Mouse (Mus musculus): ENCODE measurements around the gene Fzd2. TPM values are rescaled to one million over a fixed set of nuclear protein-coding genes. Genes with fewer than 3 reads are reported as not detected.
"Not testable (repeated sequence)": the region's sequence is repeated elsewhere in the genome, so short reads cannot be mapped to it uniquely, and the experiment has no call there.

Gene Fzd2
- 18.6 and 19.2 TPM in 2 replicates for polyA plus RNA-seq (2014; fragmentation: Nextera tagmentation; extraction: Ambion mirVana)

DNA sequence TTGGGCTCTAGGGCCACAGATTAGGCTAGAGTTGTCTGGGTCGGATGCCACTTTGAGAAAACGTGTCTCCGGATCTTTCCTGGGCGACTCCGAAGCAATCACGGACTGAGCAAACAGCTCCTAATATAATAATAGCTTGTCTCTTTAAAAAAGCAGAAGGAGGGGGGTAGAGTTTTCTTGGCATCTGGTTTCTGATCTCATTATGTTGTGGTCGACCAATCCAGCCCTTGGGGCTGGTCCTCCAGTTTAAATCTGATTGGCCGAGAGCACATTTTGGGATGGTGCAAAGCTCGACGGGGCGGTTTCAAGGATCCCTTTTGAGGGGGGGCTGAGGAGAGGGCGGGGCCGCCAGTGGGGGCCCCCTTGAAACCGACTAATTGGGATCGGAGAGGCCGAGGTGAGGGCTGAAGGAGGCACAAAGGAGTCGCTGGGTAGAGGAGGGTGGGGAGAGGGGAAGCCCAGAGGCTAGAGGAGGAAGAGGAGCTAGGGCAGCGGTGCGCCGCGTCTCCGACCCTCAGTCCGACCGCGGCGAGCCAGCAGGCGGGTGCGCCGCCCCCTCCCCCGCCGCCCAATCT is at the start of gene Fzd2:
Fzd2 (plus strand) TSS at position 387 of the 575 bp plus-strand sequence.
- 1% methylated on average over 25 of the region's 31 CpGs for WGBS
- Histone ChIP-seq H3K36me3 (ENCODE audit: control insufficient read depth, insufficient read depth, low read length) (no peaks in the 10 kb centered on the region), H3K4me2 (ENCODE audit: low read length) (peak within 1 kb of the TSS; percentile 60), H3K4me1 (ENCODE audit: control insufficient read depth, insufficient read depth, low read length) (peaks cover 12% of the 10 kb centered on the region), H3K9me3 (replicated peaks; ENCODE audit: control insufficient read depth, low read length) (no peaks in the 10 kb centered on the region), H3K9ac (ENCODE audit: low read length) (peak within 1 kb of the TSS; percentile 96), H3K27ac (ENCODE audit: low read depth, low read length) (peak within 1 kb of the TSS; percentile 99), H3K27me3 (replicated peaks; ENCODE audit: control insufficient read depth, insufficient read depth, low read length) (no peaks in the 10 kb centered on the region), H3K4me3 (ENCODE audit: low read depth, low read length) (peak within 1 kb of the TSS; percentile 91)
- DNase-seq (ENCODE audit: low spot score) = peak; percentile 99
- ATAC-seq = peak; percentile 92

DNA sequence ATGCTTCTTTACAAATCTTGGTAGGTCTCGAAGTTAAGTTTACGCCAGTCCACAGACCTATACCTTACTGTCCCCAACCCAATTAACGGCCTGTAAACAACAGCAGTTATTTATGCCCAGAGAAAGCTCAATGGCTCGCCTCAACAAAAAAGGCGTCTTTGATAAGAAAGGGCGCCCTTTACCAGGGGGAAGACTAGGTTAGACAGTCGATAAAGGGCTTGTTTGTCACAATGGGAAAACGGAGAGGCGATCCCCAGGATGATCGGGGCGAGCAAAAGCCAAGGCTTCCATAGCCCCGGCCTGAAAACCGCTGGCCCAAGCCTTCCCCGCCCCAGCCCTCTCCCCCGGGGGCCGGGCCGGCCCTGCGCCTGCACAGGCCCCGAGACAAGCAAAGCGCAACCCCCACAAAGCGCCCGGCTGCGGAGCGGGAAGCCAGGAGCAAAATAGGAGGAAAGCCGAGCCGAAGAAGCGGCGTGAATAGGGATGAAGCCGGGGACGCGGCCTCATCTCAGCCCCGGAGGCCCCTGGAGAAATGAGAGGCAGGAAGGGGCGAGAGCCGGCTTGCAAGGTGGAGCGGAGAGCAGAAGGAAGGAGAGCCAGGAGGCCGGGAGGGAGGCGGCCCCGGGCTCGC is 48.7 kb upstream of the Fzd2 start:
- under 1% methylated on average over 38 of the region's 39 CpGs for WGBS
- Histone ChIP-seq H3K4me3 (ENCODE audit: low read depth, low read length) (peak overlapping the region; percentile 87), H3K9ac (ENCODE audit: low read length) (peak overlapping the region; percentile 93), H3K36me3 (ENCODE audit: control insufficient read depth, insufficient read depth, low read length) (no peaks in the 10 kb centered on the region), H3K4me2 (ENCODE audit: low read length) (peak overlapping the region; percentile 80), H3K27ac (ENCODE audit: low read depth, low read length) (peak overlapping the region; percentile 90), H3K9me3 (replicated peaks; ENCODE audit: control insufficient read depth, low read length) (no peaks in the 10 kb centered on the region), H3K4me1 (ENCODE audit: control insufficient read depth, insufficient read depth, low read length) (peaks cover 16% of the 10 kb centered on the region), H3K27me3 (replicated peaks; ENCODE audit: control insufficient read depth, insufficient read depth, low read length) (no peaks in the 10 kb centered on the region)
- no peak for DNase-seq (ENCODE audit: low spot score)
- ATAC-seq = peak; percentile 68

DNA sequence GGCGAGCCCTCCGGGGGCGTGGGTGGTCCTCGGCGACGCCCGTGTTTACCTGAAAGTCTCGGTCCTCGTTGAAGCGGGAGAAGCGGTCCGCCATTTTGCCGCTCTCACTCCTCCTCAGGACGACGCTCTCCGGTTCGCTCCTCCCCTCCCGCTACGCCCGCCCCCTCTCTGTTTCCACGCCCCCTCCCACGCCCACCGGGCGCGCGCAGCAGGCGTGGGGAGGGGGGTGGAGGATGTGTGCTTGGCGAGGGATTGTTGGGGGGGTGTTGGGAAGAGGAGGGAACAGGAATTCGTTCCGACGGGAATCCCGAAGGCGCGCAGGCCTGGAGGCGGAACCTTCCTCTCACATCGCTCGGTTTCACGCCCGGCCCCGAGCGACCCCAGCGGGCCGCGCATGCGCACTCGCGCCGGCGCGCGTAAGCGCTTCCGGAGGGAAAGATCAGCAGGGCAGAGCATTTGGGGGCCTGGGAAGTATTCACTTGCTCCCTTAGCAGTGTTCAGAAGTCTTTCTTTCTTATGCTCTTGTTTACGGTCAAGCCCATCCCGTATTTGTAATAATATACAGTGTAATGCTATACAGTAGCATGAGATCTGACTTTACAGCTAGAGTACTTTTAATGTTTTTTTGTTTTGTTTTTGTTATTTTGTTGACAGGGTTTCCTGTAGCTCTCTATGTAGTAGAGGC is 48.0 kb upstream of the Fzd2 start, which contains the start of gene Gpatch8:
Gpatch8 (minus strand) TSS at position 362 of the 685 bp plus-strand sequence.
- Histone ChIP-seq H3K27me3 (replicated peaks; ENCODE audit: control insufficient read depth, insufficient read depth, low read length) (no peaks in the 10 kb centered on the region), H3K4me3 (ENCODE audit: low read depth, low read length) (peak within 1 kb of the TSS; percentile 87), H3K4me1 (ENCODE audit: control insufficient read depth, insufficient read depth, low read length) (peaks cover 16% of the 10 kb centered on the region), H3K9ac (ENCODE audit: low read length) (peak within 1 kb of the TSS; percentile 93), H3K27ac (ENCODE audit: low read depth, low read length) (peak within 1 kb of the TSS; percentile 90), H3K4me2 (ENCODE audit: low read length) (peak within 1 kb of the TSS; percentile 80), H3K9me3 (replicated peaks; ENCODE audit: control insufficient read depth, low read length) (no peaks in the 10 kb centered on the region), H3K36me3 (ENCODE audit: control insufficient read depth, insufficient read depth, low read length) (no peaks in the 10 kb centered on the region)
- peak; percentile 99 for DNase-seq (ENCODE audit: low spot score)
- ATAC-seq = peak; percentile 96
- under 1% methylated on average over 36 of the region's 55 CpGs for WGBS

DNA sequence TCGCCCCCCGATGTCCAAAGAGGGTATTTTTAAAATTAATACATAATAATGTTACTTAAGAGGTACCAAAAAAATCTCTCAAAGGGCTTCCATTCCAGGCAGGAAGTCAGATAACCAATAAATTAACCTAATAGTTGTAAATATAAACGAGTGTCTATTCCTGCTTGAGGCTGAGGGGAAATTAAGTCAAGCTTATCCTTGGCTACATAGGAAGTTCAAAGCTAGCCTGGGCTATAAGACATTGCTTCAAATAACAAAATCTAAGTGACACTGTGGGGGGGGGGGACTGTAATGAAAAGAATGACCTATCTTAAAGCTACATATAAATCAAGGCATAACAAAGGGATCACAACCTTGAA is 47.5 kb upstream of the Fzd2 start:
- Histone ChIP-seq H3K9me3 (replicated peaks; ENCODE audit: control insufficient read depth, low read length) (no peaks in the 10 kb centered on the region), H3K4me3 (ENCODE audit: low read depth, low read length) (peak overlapping the region; percentile 87; the same call in 1 of the 2 replicates), H3K27ac (ENCODE audit: low read depth, low read length) (no peak overlapping the region), H3K4me2 (ENCODE audit: low read length) (peak overlapping the region; percentile 47), H3K36me3 (ENCODE audit: control insufficient read depth, insufficient read depth, low read length) (no peaks in the 10 kb centered on the region), H3K4me1 (ENCODE audit: control insufficient read depth, insufficient read depth, low read length) (peaks cover 15% of the 10 kb centered on the region), H3K27me3 (replicated peaks; ENCODE audit: control insufficient read depth, insufficient read depth, low read length) (no peaks in the 10 kb centered on the region), H3K9ac (ENCODE audit: low read length) (no peak overlapping the region)
- WGBS = 17% methylated on average over 3 of the region's 3 CpGs
- DNase-seq (ENCODE audit: low spot score) (no peak), ATAC-seq (0 out of 2 replicates have a peak, but pooled peaks have one; percentile 6)

DNA sequence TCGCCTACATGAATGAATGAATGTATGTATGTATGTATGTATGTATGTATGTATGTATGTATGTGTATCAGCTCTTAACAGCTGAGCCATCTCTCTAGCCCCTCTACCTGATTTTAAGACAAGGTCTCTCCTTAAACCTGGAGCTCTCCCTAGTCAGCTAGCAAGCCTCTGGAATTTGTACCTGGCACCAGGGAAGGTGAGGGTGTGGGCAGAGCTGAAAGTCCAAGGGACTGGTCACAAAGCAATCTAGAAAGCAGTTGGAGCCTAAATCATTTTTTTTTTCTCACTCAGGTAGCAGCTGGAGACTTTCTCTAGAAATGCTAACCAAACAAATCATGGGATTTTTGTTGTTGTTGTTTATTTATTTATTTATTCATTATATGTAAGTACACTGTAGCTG is 46.8 kb upstream of the Fzd2 start:
- WGBS = 93% methylated on average over 1 of the region's 1 CpGs
- H3K27ac ChIP-seq (ENCODE audit: low read depth, low read length) = no peak overlapping the region
- H3K36me3 ChIP-seq (ENCODE audit: control insufficient read depth, insufficient read depth, low read length) = no peaks in the 10 kb centered on the region
- H3K9me3 ChIP-seq (replicated peaks; ENCODE audit: control insufficient read depth, low read length) = no peaks in the 10 kb centered on the region
- no peak overlapping the region for H3K9ac ChIP-seq (ENCODE audit: low read length)
- no peaks in the 10 kb centered on the region for H3K27me3 ChIP-seq (replicated peaks; ENCODE audit: control insufficient read depth, insufficient read depth, low read length)
- no peak overlapping the region for H3K4me3 ChIP-seq (ENCODE audit: low read depth, low read length)
- H3K4me1 ChIP-seq (ENCODE audit: control insufficient read depth, insufficient read depth, low read length) = peaks cover 13% of the 10 kb centered on the region
- H3K4me2 ChIP-seq (ENCODE audit: low read length) = no peak overlapping the region
- no peak for ATAC-seq
- DNase-seq (ENCODE audit: low spot score) = no peak

DNA sequence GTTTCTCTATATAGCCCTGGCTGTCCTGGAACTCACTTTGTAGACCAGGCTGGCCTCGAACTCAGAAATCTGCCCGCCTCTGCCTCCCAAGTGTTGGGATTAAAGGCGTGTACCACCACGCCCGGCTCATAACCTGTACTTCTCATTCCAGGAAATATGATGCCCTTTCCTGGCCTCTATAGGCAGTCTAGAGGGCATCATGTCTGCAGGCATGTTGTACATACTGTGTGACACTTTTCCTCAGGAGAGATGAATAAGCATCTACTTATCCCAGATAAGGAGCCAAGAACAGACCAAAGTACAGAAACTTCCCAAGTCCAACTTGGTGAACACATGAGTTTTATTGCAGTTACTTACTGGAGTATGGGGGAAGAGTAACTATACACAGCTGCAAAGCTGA is 45.5 kb upstream of the Fzd2 start:
- H3K9me3 ChIP-seq (replicated peaks; ENCODE audit: control insufficient read depth, low read length) = no peaks in the 10 kb centered on the region
- H3K4me1 ChIP-seq (ENCODE audit: control insufficient read depth, insufficient read depth, low read length) = peaks cover 11% of the 10 kb centered on the region
- H3K9ac ChIP-seq (ENCODE audit: low read length) = no peak overlapping the region
- DNase-seq (ENCODE audit: low spot score) = no peak
- WGBS = 96% methylated on average over 4 of the region's 5 CpGs
- H3K4me2 ChIP-seq (ENCODE audit: low read length) = no peak overlapping the region
- H3K36me3 ChIP-seq (ENCODE audit: control insufficient read depth, insufficient read depth, low read length) = no peaks in the 10 kb centered on the region
- no peak overlapping the region for H3K27ac ChIP-seq (ENCODE audit: low read depth, low read length)
- no peak overlapping the region for H3K4me3 ChIP-seq (ENCODE audit: low read depth, low read length)
- no peak for ATAC-seq
- no peaks in the 10 kb centered on the region for H3K27me3 ChIP-seq (replicated peaks; ENCODE audit: control insufficient read depth, insufficient read depth, low read length)

DNA sequence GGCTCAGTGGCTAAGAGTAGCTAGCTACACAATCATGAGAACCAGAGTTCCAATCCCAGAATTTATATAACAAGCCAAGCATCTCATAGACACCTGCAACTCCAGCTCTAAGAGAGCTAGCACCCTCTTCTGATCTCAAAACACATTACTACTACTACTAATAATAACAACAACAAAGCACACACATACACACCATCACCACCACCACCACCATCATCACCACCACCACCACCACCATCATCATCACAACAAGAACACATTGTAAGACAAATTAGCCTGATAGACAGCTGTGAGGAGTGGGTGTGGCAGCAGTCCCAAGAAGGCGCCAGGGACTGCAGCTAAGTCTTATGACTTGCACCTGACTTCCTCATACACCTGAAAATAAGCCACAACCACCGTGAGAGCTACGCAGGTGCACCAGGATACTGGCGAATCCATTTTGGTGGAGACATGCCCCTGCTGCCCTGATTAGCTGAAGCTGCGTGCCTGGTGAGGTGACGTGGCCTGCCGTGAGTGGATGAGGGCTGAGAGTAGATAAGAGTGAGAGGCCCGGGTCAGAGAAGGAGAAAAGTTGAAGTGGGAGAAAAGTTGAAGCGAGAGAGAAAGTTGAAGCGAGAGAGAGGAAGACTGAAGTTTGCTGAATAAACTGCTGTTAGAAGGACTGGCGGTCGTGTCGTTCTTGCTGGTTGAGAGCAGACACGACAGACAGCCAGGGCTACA is 39.1 kb upstream of the Fzd2 start:
- not testable (repeated sequence) for DNase-seq (ENCODE audit: low spot score); H3K27me3 ChIP-seq (replicated peaks; ENCODE audit: control insufficient read depth, insufficient read depth, low read length); H3K4me2 ChIP-seq (ENCODE audit: low read length); H3K4me3 ChIP-seq (ENCODE audit: low read depth, low read length); ATAC-seq; H3K9ac ChIP-seq (ENCODE audit: low read length); H3K4me1 ChIP-seq (ENCODE audit: control insufficient read depth, insufficient read depth, low read length); H3K9me3 ChIP-seq (replicated peaks; ENCODE audit: control insufficient read depth, low read length); H3K27ac ChIP-seq (ENCODE audit: low read depth, low read length); H3K36me3 ChIP-seq (ENCODE audit: control insufficient read depth, insufficient read depth, low read length)
- 87% methylated on average over 14 of the region's 14 CpGs for WGBS

DNA sequence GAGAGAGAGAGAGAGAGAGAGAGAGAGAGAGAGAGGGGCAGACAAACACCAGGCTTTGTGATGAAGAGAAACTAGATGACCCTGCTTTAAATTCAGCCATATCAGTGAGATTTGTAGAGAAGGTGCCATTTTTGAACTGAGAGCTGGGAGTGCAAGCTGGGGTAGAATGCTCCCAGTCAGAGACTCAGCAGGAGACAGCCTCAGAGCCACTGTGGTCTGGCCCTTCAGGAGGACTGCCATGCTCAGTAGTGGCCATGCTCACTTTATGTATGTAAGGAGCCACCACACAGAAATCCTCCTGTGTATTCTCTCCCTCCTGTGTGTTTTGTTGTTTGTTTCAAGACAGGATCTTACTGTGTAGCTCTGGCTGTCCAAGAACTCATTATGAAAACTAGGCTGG is 38.5 kb upstream of the Fzd2 start:
- Histone ChIP-seq H3K27me3 (replicated peaks; ENCODE audit: control insufficient read depth, insufficient read depth, low read length) (no peaks in the 10 kb centered on the region), H3K9me3 (replicated peaks; ENCODE audit: control insufficient read depth, low read length) (no peaks in the 10 kb centered on the region), H3K4me3 (ENCODE audit: low read depth, low read length) (no peak overlapping the region), H3K4me2 (ENCODE audit: low read length) (no peak overlapping the region), H3K36me3 (ENCODE audit: control insufficient read depth, insufficient read depth, low read length) (no peaks in the 10 kb centered on the region), H3K9ac (ENCODE audit: low read length) (no peak overlapping the region), H3K27ac (ENCODE audit: low read depth, low read length) (no peak overlapping the region), H3K4me1 (ENCODE audit: control insufficient read depth, insufficient read depth, low read length) (no peaks in the 10 kb centered on the region)
- ATAC-seq (no peak), DNase-seq (ENCODE audit: low spot score) (no peak)
